ENCODE assay signal across 27 mouse cellular contexts in genomic region chr13:109809646-109810045, GRCm38 (mm10).
A peak's percentile ranks its signal among the peaks of the same experiment; 100 is the strongest.
DNase-seq lines count a peak whose midpoint lies in the region; ATAC-seq lines count a peak whose summit lies in the region.
"Had no signal": no experiment of that assay in that cellular context is flagged by ENCODE, and none has a peak within 500 bp of the region (broad histone marks: within the 10 kb centered on the region; RNA-seq: fewer than 3 reads in every experiment).

No protein-coding gene starts in this region.

- DNase-seq in 416B (ENCODE audit: low read depth) = peak; percentile 47
- DNase-seq in CD4-positive, CD25-positive, alpha-beta regulatory T cell, adult 2 months (ENCODE audit: low read depth, low spot score) = peak; percentile 6
- peak; percentile 77 for DNase-seq in embryonic facial prominence, embryonic 11.5 days (ENCODE audit: low spot score)
- peak; percentile 61 for DNase-seq in embryonic facial prominence, embryonic 14.5 days (ENCODE audit: low spot score)
- no peak for DNase-seq in kidney, postnatal 4 days
- DNase-seq in embryo, embryonic 10.5 days (ENCODE audit: low spot score) = no peak
- DNase-seq in adrenal gland, postnatal 36 days = no peak
- DNase-seq: adrenal gland, adult 2 months; adrenal gland, postnatal 14 days; cerebellum, adult 11-12 months; cerebellum, adult 8-10 months; cerebellum, postnatal 10 days; cerebellum, postnatal 36 days; gastrocnemius, postnatal 10 days; gastrocnemius, postnatal 36 days; heart, adult 2 months; heart, postnatal 14 days; heart, postnatal 4 days had no signal

- H3K9ac ChIP-seq in embryonic facial prominence, embryonic 11.5 days (replicated peaks; ENCODE audit: low read length) = no peak overlapping the region
- no peak overlapping the region for H3K9ac ChIP-seq in embryonic facial prominence, embryonic 14.5 days (ENCODE audit: low read depth, low read length)
- H3K9ac ChIP-seq: forebrain, embryonic 12.5 days; forebrain, embryonic 15.5 days; heart, embryonic 13.5 days; hindbrain, embryonic 14.5 days had no signal

- no peak overlapping the region for H3K27ac ChIP-seq in embryonic facial prominence, embryonic 11.5 days (replicated peaks; ENCODE audit: low read depth, low read length)
- no peak overlapping the region for H3K27ac ChIP-seq in embryonic facial prominence, embryonic 14.5 days (replicated peaks; ENCODE audit: low read depth, low read length)
- H3K27ac ChIP-seq: forebrain, embryonic 12.5 days; forebrain, embryonic 15.5 days; heart, adult 2 months; heart, embryonic 10.5 days; heart, embryonic 13.5 days; hindbrain, embryonic 14.5 days; hindbrain, postnatal 0 days had no signal

- H3K27me3 ChIP-seq in embryonic facial prominence, embryonic 11.5 days (ENCODE audit: control insufficient read depth, insufficient read depth, low read length) = no peaks in the 10 kb centered on the region
- H3K27me3 ChIP-seq in embryonic facial prominence, embryonic 14.5 days (replicated peaks; ENCODE audit: control insufficient read depth, insufficient read depth, low read length) = no peaks in the 10 kb centered on the region
- H3K27me3 ChIP-seq: forebrain, embryonic 12.5 days; forebrain, embryonic 15.5 days; heart, embryonic 13.5 days had no signal

- WGBS in embryonic facial prominence, embryonic 11.5 days = 52% methylated on average over 4 of the region's 4 CpGs
- 46% methylated on average over 4 of the region's 4 CpGs for WGBS in embryonic facial prominence, embryonic 14.5 days

- no peaks in the 10 kb centered on the region for H3K9me3 ChIP-seq in embryonic facial prominence, embryonic 11.5 days (replicated peaks; ENCODE audit: control insufficient read depth, low read length)
- no peaks in the 10 kb centered on the region for H3K9me3 ChIP-seq in embryonic facial prominence, embryonic 14.5 days (ENCODE audit: control insufficient read depth, low read length)
- H3K9me3 ChIP-seq: forebrain, embryonic 12.5 days; forebrain, embryonic 15.5 days; heart, embryonic 10.5 days; heart, embryonic 13.5 days had no signal

- H3K4me2 ChIP-seq in embryonic facial prominence, embryonic 11.5 days (ENCODE audit: low read depth, low read length) = no peak overlapping the region
- no peak overlapping the region for H3K4me2 ChIP-seq in embryonic facial prominence, embryonic 14.5 days (ENCODE audit: low read depth, low read length)
- H3K4me2 ChIP-seq: forebrain, embryonic 12.5 days; forebrain, embryonic 15.5 days; heart, embryonic 13.5 days; hindbrain, embryonic 14.5 days had no signal

- H3K36me3 ChIP-seq in embryonic facial prominence, embryonic 11.5 days (replicated peaks; ENCODE audit: control insufficient read depth, insufficient read depth, low read depth, low read length) = no peaks in the 10 kb centered on the region
- no peaks in the 10 kb centered on the region for H3K36me3 ChIP-seq in embryonic facial prominence, embryonic 14.5 days (ENCODE audit: control insufficient read depth, insufficient read depth, low read length)
- H3K36me3 ChIP-seq: forebrain, embryonic 12.5 days; forebrain, embryonic 15.5 days; heart, embryonic 10.5 days; heart, embryonic 13.5 days had no signal

- H3K4me3 ChIP-seq in embryonic facial prominence, embryonic 11.5 days (ENCODE audit: low read depth, low read length) = no peak overlapping the region
- H3K4me3 ChIP-seq in embryonic facial prominence, embryonic 14.5 days (ENCODE audit: low read depth, low read length) = no peak overlapping the region
- H3K4me3 ChIP-seq: erythroblast, embryonic 14.5 days; forebrain, embryonic 12.5 days; forebrain, embryonic 15.5 days; heart, adult 2 months; heart, embryonic 10.5 days; heart, embryonic 13.5 days had no signal

- no peaks in the 10 kb centered on the region for H3K4me1 ChIP-seq in embryonic facial prominence, embryonic 11.5 days (ENCODE audit: control insufficient read depth, insufficient read depth, low read length)
- H3K4me1 ChIP-seq in embryonic facial prominence, embryonic 14.5 days (ENCODE audit: control insufficient read depth, insufficient read depth, low read length) = no peaks in the 10 kb centered on the region
- H3K4me1 ChIP-seq: forebrain, embryonic 12.5 days; forebrain, embryonic 15.5 days had no signal

- peak; percentile 66; the same call in 1 of the 2 replicates for ATAC-seq in embryonic facial prominence, embryonic 11.5 days (replicated peaks; ENCODE audit: insufficient number of reproducible peaks, low FRiP score, low TSS enrichment, low read depth)
- ATAC-seq in embryonic facial prominence, embryonic 14.5 days (ENCODE audit: low read depth) = no peak
- ATAC-seq: forebrain, embryonic 15.5 days; hindbrain, postnatal 0 days; inflammation-experienced regulatory T-cells, adult 6 months; intestine, embryonic 16.5 days had no signal

Comparison
In these comparisons a context has a peak if more than half of its experiments do, and no peak if none do; other contexts are left out.
1. DNase-seq: peak in 416B (single experiment), CD4-positive, CD25-positive, alpha-beta regulatory T cell, adult 2 months (single experiment), embryonic facial prominence, embryonic 11.5 days (single experiment) and embryonic facial prominence, embryonic 14.5 days (single experiment); none in kidney, postnatal 4 days (0 of 2), embryo, embryonic 10.5 days (single experiment) and adrenal gland, postnatal 36 days (0 of 2).